Comparison of ENCODE assay signal across 13 mouse cellular contexts in genomic region chr17:13687086-13687485, GRCm38 (mm10).
"Had no signal": no experiment of that assay in that cellular context is flagged by ENCODE, and none has a peak within 500 bp of the region (broad histone marks: within the 10 kb centered on the region; RNA-seq: fewer than 3 reads in every experiment).

No protein-coding gene starts in this region.

- H3K27ac ChIP-seq: kidney, postnatal 0 days; limb, embryonic 15.5 days; liver, embryonic 12.5 days; neural tube, embryonic 12.5 days; stomach, embryonic 15.5 days had no signal

- H3K9me3 ChIP-seq: limb, embryonic 15.5 days; liver, embryonic 12.5 days; megakaryocyte, embryonic 14.5 days; neural tube, embryonic 12.5 days; stomach, embryonic 15.5 days had no signal

- H3K27me3 ChIP-seq: limb, embryonic 15.5 days; liver, embryonic 12.5 days; neural tube, embryonic 12.5 days; stomach, embryonic 15.5 days had no signal

- H3K4me2 ChIP-seq: limb, embryonic 15.5 days; liver, embryonic 12.5 days; lung, embryonic 14.5 days; neural tube, embryonic 12.5 days; stomach, embryonic 15.5 days had no signal

- ATAC-seq: intestine, postnatal 0 days; liver, embryonic 12.5 days had no signal

- H3K9ac ChIP-seq: limb, embryonic 15.5 days; liver, embryonic 12.5 days; lung, embryonic 14.5 days; neural tube, embryonic 12.5 days; stomach, embryonic 15.5 days had no signal

- DNase-seq: layer of hippocampus, adult 9-11 months; layer of hippocampus, postnatal 36 days; right cerebral cortex, postnatal 14 days; thymus, postnatal 4 days had no signal

- H3K36me3 ChIP-seq: limb, embryonic 15.5 days; liver, embryonic 12.5 days; neural tube, embryonic 12.5 days; stomach, embryonic 15.5 days had no signal

- H3K4me3 ChIP-seq: limb, embryonic 15.5 days; liver, embryonic 12.5 days; megakaryocyte, embryonic 14.5 days; myocyte; neural tube, embryonic 12.5 days; stomach, embryonic 15.5 days had no signal
